Mouse (Mus musculus) erythroblast, embryonic 14.5 days (primary cell): ENCODE results near the gene Acvrl1. TPM values are rescaled to one million over a fixed set of nuclear protein-coding genes. Genes with fewer than 3 reads are reported as not detected.
A peak's percentile ranks its signal among the peaks of the same experiment; 100 is the strongest.

Source experiments
- H3K27me3 ChIP-seq: 2 replicates; pipeline ENCODE4 v1.6.1; 2012; ENCODE audit warnings: inconsistent platforms; ENCODE audit not compliant: control insufficient read depth
- H3K36me3 ChIP-seq: 2 replicates; pipeline ENCODE4 v1.6.1; 2012; ENCODE audit warnings: mild to moderate bottlenecking, inconsistent platforms; ENCODE audit not compliant: control insufficient read depth
- H3K4me1 ChIP-seq: 2 replicates; pipeline ENCODE4 v1.6.1; 2012; ENCODE audit warnings: inconsistent platforms; ENCODE audit not compliant: control insufficient read depth
- H3K4me3 ChIP-seq: replicated peaks from 2 replicates; pipeline ENCODE3; 2012; ENCODE audit warnings: moderate library complexity, mild to moderate bottlenecking, inconsistent platforms
- H3K9me3 ChIP-seq: 2 replicates; pipeline ENCODE4 v1.6.1; 2012; ENCODE audit warnings: low read length, inconsistent platforms, mixed read lengths; ENCODE audit not compliant: control insufficient read depth
- GATA1 ChIP-seq: IDR thresholded peaks from 2 replicates; pipeline ENCODE4 v1.6.1; 2012; ENCODE audit warnings: low read length, inconsistent platforms, mixed read lengths
- TAL1 ChIP-seq: IDR thresholded peaks from 3 replicates; pipeline ENCODE4 v1.6.1; 2012; ENCODE audit warnings: low read length, inconsistent platforms, mixed read lengths
- polyA plus RNA-seq: library from polyadenylated mRNA; stranded (reverse); fragments of >175 nt; gene quantifications from 2 replicates; pipeline ENCODE4 v1.2.3, GENCODE M21; 2012

Gene Acvrl1
- polyA plus RNA-seq, 1 experiment = not detected

- Histone ChIP-seq H3K9me3 (no peaks in the 10 kb centered on the region), H3K4me3 (no peak overlapping the region), H3K36me3 (no peaks in the 10 kb centered on the region), H3K27me3 (peaks cover 5% of the 10 kb centered on the region; the same call in 1 of the 2 replicates), H3K4me1 (peaks cover 15% of the 10 kb centered on the region)
- TF ChIP-seq GATA1 (no peak), TAL1 (no peak)
These were observed 39.2 kb downstream of the Acvrl1 start for GRCm38 (mm10) chr15:101167553-101167952.

GRCm38 (mm10) chr15:101169910-101170309, 41.6 kb downstream of the Acvrl1 start:
- TF ChIP-seq GATA1 (no peak), TAL1 (no peak)
- Histone ChIP-seq H3K4me3 (no peak overlapping the region), H3K9me3 (no peaks in the 10 kb centered on the region), H3K27me3 (peaks cover 20% of the 10 kb centered on the region), H3K4me1 (peaks cover 27% of the 10 kb centered on the region), H3K36me3 (no peaks in the 10 kb centered on the region)

- no peaks in the 10 kb centered on the region for H3K9me3 ChIP-seq
- peaks cover 31% of the 10 kb centered on the region for H3K4me1 ChIP-seq
- H3K27me3 ChIP-seq = peaks cover 26% of the 10 kb centered on the region
- no peak overlapping the region for H3K4me3 ChIP-seq
- H3K36me3 ChIP-seq = no peaks in the 10 kb centered on the region
- TF ChIP-seq GATA1 = no peak
- TF ChIP-seq TAL1 = no peak
These were observed 42.2 kb downstream of the Acvrl1 start for GRCm38 (mm10) chr15:101170413-101170980.

- no peak for TF ChIP-seq TAL1
- TF ChIP-seq GATA1 = no peak
- Histone ChIP-seq H3K27me3 (peaks cover 28% of the 10 kb centered on the region), H3K4me3 (no peak overlapping the region), H3K9me3 (no peaks in the 10 kb centered on the region), H3K4me1 (peaks cover 36% of the 10 kb centered on the region), H3K36me3 (no peaks in the 10 kb centered on the region)
These were observed 43.0 kb downstream of the Acvrl1 start for GRCm38 (mm10) chr15:101171272-101171671.

- no peak for TF ChIP-seq TAL1
- TF ChIP-seq GATA1 = no peak
- Histone ChIP-seq H3K9me3 (no peaks in the 10 kb centered on the region), H3K4me3 (no peak overlapping the region), H3K36me3 (no peaks in the 10 kb centered on the region), H3K4me1 (peaks cover 43% of the 10 kb centered on the region), H3K27me3 (peaks cover 35% of the 10 kb centered on the region)
These were observed 43.7 kb downstream of the Acvrl1 start for GRCm38 (mm10) chr15:101172016-101172415.

GRCm38 (mm10) chr15:101173421-101174211, 45.3 kb downstream of the Acvrl1 start, which contains the start of gene Acvr1b:
TSS of gene Acvr1b (plus strand) at chr15:101174067.
- Histone ChIP-seq H3K36me3 (no peaks in the 10 kb centered on the region), H3K4me1 (peaks cover 48% of the 10 kb centered on the region)

GRCm38 (mm10) chr15:101174294-101175130, 46.2 kb downstream of the Acvrl1 start:
- Histone ChIP-seq H3K36me3 (no peaks in the 10 kb centered on the region), H3K4me3 (peak overlapping the region; percentile 66), H3K4me1 (peaks cover 47% of the 10 kb centered on the region)

More at GRCm38 (mm10) chr15:101173421-101174211, 45.3 kb downstream of the Acvrl1 start, which contains the start of gene Acvr1b:
- Histone ChIP-seq H3K27me3 (peaks cover 46% of the 10 kb centered on the region), H3K4me3 (peak within 1 kb of the TSS; percentile 66), H3K9me3 (no peaks in the 10 kb centered on the region)
- TF ChIP-seq TAL1 (no peak), GATA1 (no peak)

GRCm38 (mm10) chr15:101175131-101175460, 46.8 kb downstream of the Acvrl1 start:
- Histone ChIP-seq H3K4me3 (peak overlapping the region; percentile 33), H3K4me1 (peaks cover 41% of the 10 kb centered on the region), H3K36me3 (no peaks in the 10 kb centered on the region), H3K27me3 (peaks cover 53% of the 10 kb centered on the region), H3K9me3 (no peaks in the 10 kb centered on the region)
- TF ChIP-seq TAL1 (no peak), GATA1 (no peak)

More at GRCm38 (mm10) chr15:101174294-101175130, 46.2 kb downstream of the Acvrl1 start:
- Histone ChIP-seq H3K27me3 (peaks cover 48% of the 10 kb centered on the region), H3K9me3 (no peaks in the 10 kb centered on the region)
- TF ChIP-seq GATA1 = no peak
- TF ChIP-seq TAL1 = no peak
